Mouse (Mus musculus) left cerebral cortex, adult 8-10 months (tissue): Measurements from ENCODE around the gene Sp110. TPM values are rescaled to one million over a fixed set of nuclear protein-coding genes. Genes with fewer than 3 reads are reported as not detected.
A peak's percentile ranks its signal among the peaks of the same experiment; 100 is the strongest.
"Not testable (repeated sequence)": the region's sequence is repeated elsewhere in the genome, so short reads cannot be mapped to it uniquely, and the experiment has no call there.

Experiments used
- DNase-seq, 2 experiments: peaks; one replicate each; pipeline ENCODE4 v3.0.0; 2022; ENCODE audit warnings: low spot score in 2 of 2
- total RNA-seq, 4 experiments: library from RNA; stranded (reverse); gene quantifications; 2 replicates each; pipeline ENCODE4 v1.2.4; 2022

The Sp110 gene
- total RNA-seq, 4 experiments from 2014 or later = 1.1 to 4.0 (median 2.1) TPM

- peak in 1 of 2 experiments; percentile 7 for DNase-seq
Measured at GRCm38 (mm10) chr1:85555261-85555660, 43.4 kb downstream of the Sp110 start.

- DNase-seq = not testable (repeated sequence)
Measured at GRCm38 (mm10) chr1:85546442-85546841, 52.2 kb downstream of the Sp110 start.

- DNase-seq = not testable (repeated sequence)
Measured at GRCm38 (mm10) chr1:85543818-85544217, 54.8 kb downstream of the Sp110 start.

- DNase-seq = not testable (repeated sequence)
Measured at GRCm38 (mm10) chr1:85528451-85529110, 70.0 kb downstream of the Sp110 start.

Other genes starting within 250 kb of the Sp110 start
- gene G530012D18Rik, start 23.1 kb downstream of the Sp110 start, total RNA-seq = not detected
- 1 to 10 TPM in 3 of 4 experiments, under 1 TPM in 1; 0.82 to 6.1 (median 1.5) TPM for gene Sp140, start 1.6 kb upstream of the Sp110 start, total RNA-seq
- 1 to 10 TPM; 2.9 to 4.3 (median 3.8) TPM for gene Sp100, start 51.2 kb upstream of the Sp110 start, total RNA-seq
- gene A630001G21Rik, start 179.8 kb upstream of the Sp110 start, total RNA-seq = 1 to 10 TPM in 2 of 4 experiments, under 1 TPM in 2; 0.72 to 1.2 (median 0.97) TPM
- 100 to 1,000 TPM; 141 to 160 (median 148) TPM for gene Cab39, start 194.6 kb upstream of the Sp110 start, total RNA-seq